Mouse (Mus musculus) thymus, postnatal 4 days (tissue): ENCODE data around the gene Pakap.

Experiments used
- DNase-seq: peaks from one replicate; pipeline ENCODE4 v3.0.0; 2021

Gene Pakap

GRCm38 (mm10) chr4:57927464-57928205 lies 359.7 kb downstream of the Pakap start:
- DNase-seq: no peak

DNA sequence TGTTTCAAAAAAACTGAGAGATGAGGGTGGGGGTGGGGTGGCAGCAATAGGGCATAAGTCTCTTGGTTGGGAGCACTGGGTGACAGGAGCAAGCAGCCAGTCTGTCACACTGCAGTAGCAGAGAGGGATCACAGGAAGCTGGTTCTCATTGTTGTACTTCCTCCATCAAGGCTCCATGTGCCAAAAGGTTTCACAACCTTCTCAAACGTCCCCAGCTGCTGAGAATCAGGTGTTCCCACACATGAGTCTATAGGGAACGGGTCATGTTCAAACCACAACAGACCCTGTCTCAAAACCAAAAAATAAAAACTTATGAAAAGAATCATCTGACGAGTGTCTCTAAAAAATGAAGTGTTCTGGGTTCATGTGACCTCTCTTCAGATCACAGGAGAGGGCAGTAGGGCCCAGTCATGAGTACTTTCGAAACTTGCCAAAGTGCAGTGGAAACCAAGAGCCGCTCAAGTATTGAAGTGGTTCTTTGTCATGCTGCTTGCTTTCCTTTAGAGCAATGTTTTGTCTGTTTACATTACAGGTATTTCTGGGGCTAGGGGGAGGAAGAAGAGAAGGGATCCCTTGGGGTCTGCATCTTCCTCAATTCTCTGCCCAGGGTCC lies 362.7 kb downstream of the Pakap start:
- DNase-seq: no peak

DNA sequence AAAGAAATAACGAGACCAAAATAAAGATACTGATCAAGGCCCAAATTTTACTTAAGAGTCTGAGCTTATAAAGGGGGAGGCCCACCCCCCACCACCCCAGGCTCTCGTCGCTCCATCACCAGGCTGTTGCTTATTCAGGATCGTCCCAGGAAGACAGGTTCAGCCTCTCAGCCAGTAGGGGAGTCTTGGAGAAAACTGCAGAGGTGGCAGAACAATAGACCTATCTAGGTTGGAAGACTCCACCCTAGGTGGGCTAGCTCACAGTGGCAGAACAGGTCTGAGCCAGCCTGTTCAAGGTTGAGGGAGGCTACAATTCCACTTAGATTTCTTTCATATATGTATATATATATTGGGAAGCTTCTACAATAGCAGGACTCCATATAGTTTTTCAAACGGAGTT lies 366.2 kb downstream of the Pakap start:
- DNase-seq: no peak

GRCm38 (mm10) chr4:57937292-57937691 lies 369.3 kb downstream of the Pakap start:
- DNase-seq: no peak

GRCm38 (mm10) chr4:57940631-57941030 lies 372.7 kb downstream of the Pakap start:
- no peak for DNase-seq

- no peak for DNase-seq
These were observed 374.9 kb downstream of the Pakap start for GRCm38 (mm10) chr4:57942892-57943291.
